Mouse (Mus musculus): ENCODE data around the gene Lim2. TPM values are rescaled to one million over a fixed set of nuclear protein-coding genes. Genes with fewer than 3 reads are reported as not detected.

Lim2 gene
- polyA plus RNA-seq, 1 experiment from 2014 or later, result not detected

GRCm38 (mm10) chr7:43463976-43464375 lies 36.5 kb downstream of the Lim2 start:
- H3K27me3 ChIP-seq, result no peaks in the 10 kb centered on the region
- in situ Hi-C loops (cut with MboI; ENCODE audit: low pct_unique_long_range_greater_than_20kb), result no loop called here
- CTCF ChIA-PET, result no interaction called here
- TF ChIP-seq CTCF (IDR thresholded peaks at IDR 0.05), result no peak
- POLR2A ChIA-PET, result interaction anchor here (1.2 kb wide), 1 partner anchor 151 kb away, joined by 3 read pairs; the partner anchor contains the start of gene Zfp715
- DNase-seq (ENCODE audit: low read depth, low spot score) (no peak), ATAC-seq (no peak)

GRCm38 (mm10) chr7:43464864-43465343 lies 37.4 kb downstream of the Lim2 start:
- ATAC-seq, result peak; percentile 20
- no peak for TF ChIP-seq CTCF (IDR thresholded peaks at IDR 0.05)
- in situ Hi-C loops (cut with MboI; ENCODE audit: low pct_unique_long_range_greater_than_20kb), result loop anchor here (5.0 kb wide), 1 partner anchor 183 kb away; no protein-coding TSS in a partner anchor
- DNase-seq (ENCODE audit: low read depth, low spot score), result no peak
- CTCF ChIA-PET, result interaction anchor here (2.5 kb wide), 1 partner anchor 42 kb away, joined by 15 read pairs; no protein-coding TSS in a partner anchor
- POLR2A ChIA-PET, result no interaction called here
- no peaks in the 10 kb centered on the region for H3K27me3 ChIP-seq

GRCm38 (mm10) chr7:43465344-43466098 lies 38.1 kb downstream of the Lim2 start:
- ChIA-PET CTCF (interaction anchor here (1.0 to 2.5 kb wide), 5 partner anchors 21 to 43 kb away, joined by 3 to 15 read pairs (median 4); partner anchors contain the start of genes Etfb and Gm45233), POLR2A (no interaction called here)
- in situ Hi-C loops (cut with MboI; ENCODE audit: low pct_unique_long_range_greater_than_20kb), result loop anchor here (5.0 kb wide), 1 partner anchor 183 kb away; no protein-coding TSS in a partner anchor

GRCm38 (mm10) chr7:43466099-43466694 lies 38.7 kb downstream of the Lim2 start:
- DNase-seq (ENCODE audit: low read depth, low spot score) (no peak), ATAC-seq (peak; percentile 60)
- POLR2A ChIA-PET, result no interaction called here
- in situ Hi-C loops (cut with MboI; ENCODE audit: low pct_unique_long_range_greater_than_20kb), result loop anchor here (5.0 kb wide), 1 partner anchor 184 kb away; no protein-coding TSS in a partner anchor
- H3K27me3 ChIP-seq, result no peaks in the 10 kb centered on the region
- TF ChIP-seq CTCF (IDR thresholded peaks at IDR 0.05), result no peak
- CTCF ChIA-PET, result interaction anchor here (1.0 to 2.5 kb wide), 6 partner anchors 22 to 44 kb away, joined by 3 to 15 read pairs (median 4); partner anchors contain the start of genes Etfb and Gm45233

More at GRCm38 (mm10) chr7:43465344-43466098, 38.1 kb downstream of the Lim2 start:
- ATAC-seq (peak; percentile 77), DNase-seq (ENCODE audit: low read depth, low spot score) (no peak)
- H3K27me3 ChIP-seq, result no peaks in the 10 kb centered on the region
- TF ChIP-seq CTCF (IDR thresholded peaks at IDR 0.05), result no peak

GRCm38 (mm10) chr7:43470373-43470772 lies 42.9 kb downstream of the Lim2 start:
- ATAC-seq (no peak), DNase-seq (ENCODE audit: low read depth, low spot score) (no peak)
- CTCF ChIA-PET, result interaction anchor here (0.7 to 1.9 kb wide), 9 partner anchors 9 to 165 kb away, joined by 3 to 12 read pairs (median 4); no protein-coding TSS in a partner anchor
- POLR2A ChIA-PET, result no interaction called here
- H3K27me3 ChIP-seq, result no peaks in the 10 kb centered on the region
- no peak for TF ChIP-seq CTCF (IDR thresholded peaks at IDR 0.05)
- in situ Hi-C loops (cut with MboI; ENCODE audit: low pct_unique_long_range_greater_than_20kb), result no loop called here

GRCm38 (mm10) chr7:43475706-43476105 lies 48.2 kb downstream of the Lim2 start:
- CTCF ChIA-PET, result no interaction called here
- ATAC-seq (no peak), DNase-seq (ENCODE audit: low read depth, low spot score) (no peak)
- in situ Hi-C loops (cut with MboI; ENCODE audit: low pct_unique_long_range_greater_than_20kb), result no loop called here
- no peaks in the 10 kb centered on the region for H3K27me3 ChIP-seq
- POLR2A ChIA-PET, result no interaction called here
- no peak for TF ChIP-seq CTCF (IDR thresholded peaks at IDR 0.05)

GRCm38 (mm10) chr7:43476376-43476775 lies 48.9 kb downstream of the Lim2 start:
- no peak for TF ChIP-seq CTCF (IDR thresholded peaks at IDR 0.05)
- no peaks in the 10 kb centered on the region for H3K27me3 ChIP-seq
- CTCF ChIA-PET, result no interaction called here
- DNase-seq (ENCODE audit: low read depth, low spot score) (no peak), ATAC-seq (no peak)
- POLR2A ChIA-PET, result no interaction called here
- in situ Hi-C loops (cut with MboI; ENCODE audit: low pct_unique_long_range_greater_than_20kb), result no loop called here

GRCm38 (mm10) chr7:43481191-43481590 lies 53.7 kb downstream of the Lim2 start:
- no peak for TF ChIP-seq CTCF (IDR thresholded peaks at IDR 0.05)
- ATAC-seq (peak; percentile 67), DNase-seq (ENCODE audit: low read depth, low spot score) (peak; percentile 49)
- ChIA-PET POLR2A (interaction anchor here (0.9 kb wide), 1 partner anchor 62 kb away, joined by 3 read pairs; no protein-coding TSS in a partner anchor), CTCF (interaction anchor here (0.8 kb wide), 1 partner anchor 21 kb away, joined by 3 read pairs; no protein-coding TSS in a partner anchor)
- no peaks in the 10 kb centered on the region for H3K27me3 ChIP-seq
- in situ Hi-C loops (cut with MboI; ENCODE audit: low pct_unique_long_range_greater_than_20kb), result no loop called here

- ATAC-seq, result no peak
- CTCF ChIA-PET, result interaction anchor here (0.8 kb wide), 1 partner anchor 22 kb away, joined by 3 read pairs; no protein-coding TSS in a partner anchor
- TF ChIP-seq CTCF (IDR thresholded peaks at IDR 0.05), result no peak
- DNase-seq (ENCODE audit: low read depth, low spot score), result no peak
- in situ Hi-C loops (cut with MboI; ENCODE audit: low pct_unique_long_range_greater_than_20kb), result no loop called here
- no peaks in the 10 kb centered on the region for H3K27me3 ChIP-seq
- POLR2A ChIA-PET, result no interaction called here
These were observed 54.7 kb downstream of the Lim2 start for GRCm38 (mm10) chr7:43482090-43482716.

GRCm38 (mm10) chr7:43483236-43483635 lies 55.8 kb downstream of the Lim2 start:
- ATAC-seq, result peak; percentile 38
- in situ Hi-C loops (cut with MboI; ENCODE audit: low pct_unique_long_range_greater_than_20kb), result no loop called here
- CTCF ChIA-PET, result no interaction called here
- no peak for TF ChIP-seq CTCF (IDR thresholded peaks at IDR 0.05)
- no peaks in the 10 kb centered on the region for H3K27me3 ChIP-seq
- no peak for DNase-seq (ENCODE audit: low read depth, low spot score)
- POLR2A ChIA-PET, result no interaction called here

Other genes starting within 250 kb of the Lim2 start
- gene Zfp715, start 114.4 kb upstream of the Lim2 start, polyA plus RNA-seq (2021), result 14.0 TPM
- gene Siglecf, start 76.3 kb upstream of the Lim2 start, polyA plus RNA-seq (2021), result not detected
- 0.56 TPM for gene Siglecg, start 19.5 kb upstream of the Lim2 start, polyA plus RNA-seq (2021)
- 0.23 TPM for gene Nkg7, start 9.4 kb downstream of the Lim2 start, polyA plus RNA-seq (2021)
- gene Cldnd2, start 13.1 kb downstream of the Lim2 start, polyA plus RNA-seq (2021), result not detected
- 214 TPM for gene Etfb, start 16.4 kb downstream of the Lim2 start, polyA plus RNA-seq (2021)
- 0.50 TPM for gene Gm45233, start 16.5 kb downstream of the Lim2 start, polyA plus RNA-seq (2021)
- gene Vsig10l, start 35.5 kb downstream of the Lim2 start, polyA plus RNA-seq (2021), result 4.0 TPM
- 5.7 TPM for gene Iglon5, start 62.4 kb downstream of the Lim2 start, polyA plus RNA-seq (2021)
- not detected for gene 4931406B18Rik, start 78.3 kb downstream of the Lim2 start, polyA plus RNA-seq (2021)
- 0.06 TPM for gene Cd33, start 116.8 kb downstream of the Lim2 start, polyA plus RNA-seq (2021)
- 3.2 TPM for gene Zfp658, start 134.6 kb downstream of the Lim2 start, polyA plus RNA-seq (2021)
- 8.7 TPM for gene Zfp719, start 151.9 kb downstream of the Lim2 start, polyA plus RNA-seq (2021)
- 1.1 TPM for gene Zfp819, start 179.5 kb downstream of the Lim2 start, polyA plus RNA-seq (2021)
- gene Ceacam18, start 207.0 kb downstream of the Lim2 start, polyA plus RNA-seq (2021), result 0.06 TPM
- 0.17 TPM for gene Siglece, start 232.5 kb downstream of the Lim2 start, polyA plus RNA-seq (2021)
- gene Ctu1, start 244.3 kb downstream of the Lim2 start, polyA plus RNA-seq (2021), result 10.0 TPM